Mouse (Mus musculus) erythroblast, embryonic 14.5 days (primary cell): ENCODE measurements around the gene Tdrd3.

Experiments used
- GATA1 ChIP-seq: IDR thresholded peaks from 2 replicates; pipeline ENCODE4 v1.6.1; 2012; ENCODE audit warnings: low read length, inconsistent platforms, mixed read lengths
- TAL1 ChIP-seq: IDR thresholded peaks from 3 replicates; pipeline ENCODE4 v1.6.1; 2012; ENCODE audit warnings: low read length, inconsistent platforms, mixed read lengths

DNA sequence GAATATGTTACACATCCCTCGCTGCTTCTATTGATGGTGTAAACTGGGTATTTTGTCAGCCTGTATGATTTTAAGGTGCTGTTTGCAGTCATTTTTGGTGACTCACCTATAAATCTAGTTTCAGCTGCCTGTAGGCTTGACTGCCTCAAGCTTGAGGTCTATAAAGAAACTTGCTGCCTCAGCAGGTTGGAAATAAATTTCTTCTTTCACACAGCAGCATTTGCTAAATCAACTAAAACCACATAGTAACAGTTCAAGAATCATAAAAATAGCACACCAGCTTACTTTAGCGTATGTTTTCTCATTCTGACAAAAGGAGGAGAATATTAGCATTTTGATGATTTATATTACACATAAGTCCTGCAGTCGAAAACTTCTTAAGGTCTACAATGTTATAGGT, 6.0 kb downstream of the Tdrd3 start:
- TF ChIP-seq GATA1 (no peak), TAL1 (no peak)
